Mouse (Mus musculus): Measurements from ENCODE around the gene Gata3.

DNA sequence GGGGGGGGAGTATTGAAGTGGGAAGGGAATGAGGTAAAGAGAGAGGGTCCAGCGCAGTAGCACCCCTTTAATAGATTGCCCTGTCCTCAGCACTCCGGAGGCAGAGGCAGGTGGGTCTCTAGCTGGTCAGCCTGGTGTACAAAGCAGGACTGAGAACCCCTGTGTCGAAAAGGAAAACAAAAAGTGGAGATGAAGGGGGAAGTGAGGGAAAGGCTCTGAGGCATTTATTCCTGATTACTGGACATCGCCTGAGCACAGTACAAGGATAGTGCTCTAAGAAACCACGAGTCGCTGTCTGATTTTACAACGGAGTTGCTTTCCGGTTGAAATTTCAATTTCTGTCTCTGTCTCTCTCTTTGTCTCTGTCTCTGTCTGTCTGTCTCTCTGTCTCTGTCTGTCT lies 417 bp upstream of the Gata3 start:
- TF ChIP-seq CTCF (IDR thresholded peaks at IDR 0.05; ENCODE audit: low read depth), result no peak
- no peak for TF ChIP-seq EP300 (optimal IDR thresholded peaks at IDR 0.05)
